Comparison of ENCODE assay signal across 16 mouse cellular contexts in the genomic region with DNA sequence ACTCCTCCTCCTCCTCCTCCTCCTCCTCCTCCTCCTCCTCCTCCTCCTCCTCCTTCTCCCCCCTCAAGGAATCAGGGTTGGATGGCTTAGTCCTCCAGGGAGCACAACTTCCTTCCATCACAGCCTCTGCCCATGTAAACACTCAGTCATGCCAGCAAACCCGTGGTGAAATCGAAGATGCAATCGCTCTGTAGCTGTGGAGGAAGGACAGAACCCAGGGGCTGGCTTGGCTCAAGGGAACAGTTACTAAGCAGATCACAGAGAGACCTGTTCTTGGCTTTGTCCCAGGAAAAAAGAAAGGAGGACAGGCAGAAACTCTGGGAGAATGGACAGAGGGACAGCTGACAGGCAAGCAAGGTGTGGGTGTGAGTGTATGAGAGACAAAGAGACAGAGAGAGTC.
DNase-seq lines count a peak whose midpoint lies in the region; ATAC-seq and TF ChIP-seq lines count a peak whose summit lies in the region.
"Had no signal": no experiment of that assay in that cellular context is flagged by ENCODE, and none has a peak within 500 bp of the region (broad histone marks: within the 10 kb centered on the region; RNA-seq: fewer than 3 reads in every experiment).

No protein-coding gene starts in this region.

- H3K36me3 ChIP-seq in kidney, embryonic 16.5 days (ENCODE audit: insufficient read depth, low read length): no peaks in the 10 kb centered on the region
- no peaks in the 10 kb centered on the region for H3K36me3 ChIP-seq in embryonic facial prominence, embryonic 13.5 days
- H3K36me3 ChIP-seq in myocyte (ENCODE audit: control insufficient read depth, insufficient read depth): no peaks in the 10 kb centered on the region
- H3K36me3 ChIP-seq: hindbrain, embryonic 12.5 days; limb, embryonic 13.5 days; midbrain, embryonic 12.5 days; stomach, embryonic 15.5 days had no signal

- H3K4me1 ChIP-seq in kidney, embryonic 16.5 days (ENCODE audit: insufficient read depth, low read length): 0 out of 2 replicates have a peak, but pooled peaks cover 9% of the 10 kb centered on the region
- peaks cover 25% of the 10 kb centered on the region for H3K4me1 ChIP-seq in embryonic facial prominence, embryonic 13.5 days

- H3K4me3 ChIP-seq in kidney, embryonic 16.5 days (ENCODE audit: low read length): no peak overlapping the region
- H3K4me3 ChIP-seq in embryonic facial prominence, embryonic 13.5 days: no peak overlapping the region
- no peak overlapping the region for H3K4me3 ChIP-seq in myocyte
- H3K4me3 ChIP-seq: hindbrain, embryonic 12.5 days; limb, embryonic 13.5 days; midbrain, embryonic 12.5 days; stomach, embryonic 15.5 days had no signal

- DNase-seq in adrenal gland, postnatal 14 days: peak; percentile 43
- no peak for DNase-seq in adrenal gland, adult 18-20 months (ENCODE audit: low spot score in 2 of 2)
- DNase-seq in kidney, adult 11 months: no peak
- DNase-seq in gastrocnemius, postnatal 14 days: no peak
- DNase-seq in thymus, postnatal 25 days: no peak
- DNase-seq: cerebellum, adult 11-12 months; kidney, adult 18-20 months; right cerebral cortex, postnatal 25 days; thymus, postnatal 4 days had no signal

- no peak overlapping the region for H3ac ChIP-seq in myocyte (ENCODE audit: control insufficient read depth, insufficient read length)

- H3K4me2 ChIP-seq in kidney, embryonic 16.5 days (replicated peaks; ENCODE audit: low read depth, low read length): no peak overlapping the region
- no peak overlapping the region for H3K4me2 ChIP-seq in embryonic facial prominence, embryonic 13.5 days
- peak overlapping the region; percentile 28 for H3K4me2 ChIP-seq in myocyte (ENCODE audit: low read depth)
- H3K4me2 ChIP-seq: hindbrain, embryonic 12.5 days; limb, embryonic 13.5 days; midbrain, embryonic 12.5 days; stomach, embryonic 15.5 days had no signal

- 38% methylated on average over 3 of the region's 3 CpGs for WGBS in kidney, embryonic 16.5 days
- 48% methylated on average over 3 of the region's 3 CpGs for WGBS in embryonic facial prominence, embryonic 13.5 days

- no peak overlapping the region for H3K27ac ChIP-seq in kidney, embryonic 16.5 days (ENCODE audit: low read length)
- peak overlapping the region; percentile 75 for H3K27ac ChIP-seq in embryonic facial prominence, embryonic 13.5 days
- H3K27ac ChIP-seq: hindbrain, embryonic 12.5 days; limb, embryonic 13.5 days; midbrain, embryonic 12.5 days; stomach, embryonic 15.5 days had no signal

- no peaks in the 10 kb centered on the region for H3K27me3 ChIP-seq in kidney, embryonic 16.5 days (ENCODE audit: insufficient read depth, low read length)
- H3K27me3 ChIP-seq in embryonic facial prominence, embryonic 13.5 days: no peaks in the 10 kb centered on the region
- no peaks in the 10 kb centered on the region for H3K27me3 ChIP-seq in myocyte (ENCODE audit: control insufficient read depth, insufficient read depth, insufficient read length)
- H3K27me3 ChIP-seq: hindbrain, embryonic 12.5 days; limb, embryonic 13.5 days; midbrain, embryonic 12.5 days; stomach, embryonic 15.5 days had no signal

- no peaks in the 10 kb centered on the region for H3K9me3 ChIP-seq in kidney, embryonic 16.5 days (ENCODE audit: low read length)
- no peaks in the 10 kb centered on the region for H3K9me3 ChIP-seq in embryonic facial prominence, embryonic 13.5 days
- H3K9me3 ChIP-seq: hindbrain, embryonic 12.5 days; limb, embryonic 13.5 days; midbrain, embryonic 12.5 days; stomach, embryonic 15.5 days had no signal

- H3K79me2 ChIP-seq in myocyte (ENCODE audit: control insufficient read depth, insufficient read depth): no peaks in the 10 kb centered on the region

- no peak for TF ChIP-seq POLR2A in myocyte (IDR thresholded peaks at IDR 0.05; ENCODE audit: insufficient read length, low read depth)

- no peak overlapping the region for H3K9ac ChIP-seq in kidney, embryonic 16.5 days (replicated peaks; ENCODE audit: low read length)
- H3K9ac ChIP-seq in embryonic facial prominence, embryonic 13.5 days: no peak overlapping the region
- H3K9ac ChIP-seq: hindbrain, embryonic 12.5 days; limb, embryonic 13.5 days; midbrain, embryonic 12.5 days; stomach, embryonic 15.5 days had no signal

- intact Hi-C loops in gastrocnemius, postnatal 14 days (cut with DNase I; ENCODE audit: low total_unique reads): no loop called here

- 0 out of 2 replicates have a peak, but pooled peaks have one; percentile 10 for ATAC-seq in kidney, embryonic 16.5 days (ENCODE audit: low FRiP score, low TSS enrichment)
- ATAC-seq in embryonic facial prominence, embryonic 13.5 days (ENCODE audit: insufficient number of reproducible peaks, insufficient read depth, low FRiP score, low TSS enrichment, low read depth): no peak

TF ChIP-seq in myocyte, 11 proteins besides CTCF, POLR2A, EP300 and RAD21:
- TF ChIP-seq TCF12 (IDR thresholded peaks at IDR 0.05; ENCODE audit: insufficient read depth, poor library complexity, severe bottlenecking): no peak
- no peak for TF ChIP-seq TCF3 (IDR thresholded peaks at IDR 0.05; ENCODE audit: insufficient read length, low read depth)
- no peak for TF ChIP-seq REST (IDR thresholded peaks at IDR 0.05; ENCODE audit: insufficient read depth, insufficient read length)
- no peak for TF ChIP-seq CEBPB (IDR thresholded peaks at IDR 0.05; ENCODE audit: insufficient read depth, poor library complexity, severe bottlenecking)
- TF ChIP-seq MAX (IDR thresholded peaks at IDR 0.05; ENCODE audit: low read depth): no peak
- TF ChIP-seq MYOG (IDR thresholded peaks at IDR 0.05; ENCODE audit: control insufficient read depth in 1 of 3, insufficient read depth in 1 of 3, insufficient read length in 2 of 3, low read depth in 2 of 3): no peak
- TF ChIP-seq POLR2AphosphoS2 (IDR thresholded peaks at IDR 0.05; ENCODE audit: insufficient read length, low read depth): no peak
- no peak for TF ChIP-seq MYOD1 (IDR thresholded peaks at IDR 0.05; ENCODE audit: control insufficient read depth in 1 of 3, insufficient read length in 2 of 3, low read depth in 2 of 3)
- TF ChIP-seq E2F4 (IDR thresholded peaks at IDR 0.05; ENCODE audit: insufficient read depth): no peak
